Comparison of ENCODE assay signal across 26 mouse cellular contexts in the genomic region with DNA sequence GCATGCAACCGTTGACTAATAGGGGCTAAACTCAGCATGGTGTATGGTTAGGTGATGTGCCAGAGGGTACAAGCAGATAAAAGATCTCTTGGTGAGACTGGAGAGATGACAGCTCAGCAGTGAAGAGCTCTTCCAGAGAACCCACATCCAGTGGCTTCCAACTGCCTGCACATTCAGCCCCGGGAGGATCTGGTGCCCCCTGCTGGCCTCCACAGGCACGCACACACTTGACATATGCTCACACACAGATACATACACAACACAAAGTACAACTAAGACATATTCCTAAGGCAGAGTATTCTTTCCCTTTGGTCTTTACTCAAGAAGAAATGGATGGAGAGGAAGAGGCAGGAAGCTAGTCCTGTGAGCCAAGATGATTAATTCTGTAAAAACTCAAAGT. TPM values are rescaled to one million over a fixed set of nuclear protein-coding genes. Genes with fewer than 3 reads are reported as not detected.
DNase-seq lines count a peak whose midpoint lies in the region; ATAC-seq and TF ChIP-seq lines count a peak whose summit lies in the region.
"Had no signal": no experiment of that assay in that cellular context is flagged by ENCODE, and none has a peak within 500 bp of the region (broad histone marks: within the 10 kb centered on the region; RNA-seq: fewer than 3 reads in every experiment).

No protein-coding gene starts in this region.

- H3K4me1 ChIP-seq in testis, adult 2 months (ENCODE audit: control insufficient read depth, insufficient read depth, low read length): no peaks in the 10 kb centered on the region
- H3K4me1 ChIP-seq: heart, embryonic 12.5 days; limb, embryonic 15.5 days had no signal

- intact Hi-C loops in left cerebral cortex, adult 2 months (cut with DNase I): no loop called here
- intact Hi-C loops in left cerebral cortex, postnatal 10 days (cut with DNase I): no loop called here

- ATAC-seq in CD4-positive, CD25-positive, alpha-beta regulatory T cell, adult 4 months: no peak

- H3K4me3 ChIP-seq in left cerebral cortex, adult 2 months: no peak overlapping the region
- no peak overlapping the region for H3K4me3 ChIP-seq in testis, adult 2 months (ENCODE audit: control insufficient read depth, low read depth, low read length)
- H3K4me3 ChIP-seq: forebrain, embryonic 10.5 days; gastrocnemius, adult 2 months; heart, embryonic 12.5 days; hindbrain, embryonic 13.5 days; limb, embryonic 15.5 days; myocyte had no signal

- TF ChIP-seq POLR2A in testis, adult 2 months (IDR thresholded peaks at IDR 0.05; ENCODE audit: control insufficient read depth, low read depth, low read length): no peak

- H3K27ac ChIP-seq in left cerebral cortex, adult 2 months: no peak overlapping the region
- no peak overlapping the region for H3K27ac ChIP-seq in testis, adult 2 months (ENCODE audit: control insufficient read depth, insufficient read depth, low read depth, low read length)
- H3K27ac ChIP-seq: forebrain, embryonic 10.5 days; gastrocnemius, adult 2 months; hindbrain, embryonic 13.5 days; limb, embryonic 15.5 days had no signal

- TF ChIP-seq CTCF in left cerebral cortex, adult 2 months (IDR thresholded peaks at IDR 0.05): peak; percentile 3
- peak; percentile 65; the same call in 1 of the 2 replicates for TF ChIP-seq CTCF in testis, adult 2 months (IDR thresholded peaks at IDR 0.05; ENCODE audit: control insufficient read depth, insufficient read depth, insufficient replicate concordance, low read depth, low read length)

- H3K36me3 ChIP-seq in testis, adult 2 months (ENCODE audit: control insufficient read depth, insufficient read depth, low read length): no peaks in the 10 kb centered on the region
- H3K36me3 ChIP-seq: forebrain, embryonic 10.5 days; hindbrain, embryonic 13.5 days; limb, embryonic 15.5 days had no signal

- H3K27me3 ChIP-seq in testis, adult 2 months (ENCODE audit: control insufficient read depth, insufficient read depth, low read length): no peaks in the 10 kb centered on the region
- H3K27me3 ChIP-seq: limb, embryonic 15.5 days had no signal

- peak; percentile 21 for DNase-seq in CD4-positive, CD25-positive, alpha-beta regulatory T cell, adult 2 months (ENCODE audit: low read depth, low spot score)
- DNase-seq in left cerebral cortex, adult 2 months (ENCODE audit: extremely low spot score in 1 of 2, low spot score in 2 of 2): no peak
- no peak for DNase-seq in left cerebral cortex, adult 9 months (ENCODE audit: low spot score in 2 of 2)
- no peak for DNase-seq in testis, postnatal 14 days (ENCODE audit: low spot score)
- DNase-seq in left cerebral cortex, postnatal 10 days (ENCODE audit: extremely low spot score in 1 of 2, low spot score in 2 of 2): no peak
- no peak for DNase-seq in cerebellum, postnatal 25 days
- DNase-seq: adrenal gland, postnatal 25 days; cerebellum, adult 11-12 months; cerebellum, postnatal 36 days; gastrocnemius, adult 2 months; heart, postnatal 14 days; midbrain, embryonic 14.5 days had no signal

RNA-seq across cellular contexts. Expression of a gene that starts 36.0 kb away (rescaled TPM):
- polyA plus RNA-seq in CD4-positive, CD25-positive, alpha-beta regulatory T cell, adult 4 months (2017; shearing (Covaris generic)): not detected
- total RNA-seq in left cerebral cortex, adult 2 months (2021): under 1 TPM; 0.61 to 0.96 TPM
- not detected in 2 replicates for polyA plus RNA-seq in testis, adult 2 months (2012; rRNA removed)
- total RNA-seq in left cerebral cortex, postnatal 10 days (2021): 1 to 10 TPM; 2.2 to 2.7 TPM
- total RNA-seq: adrenal gland, postnatal 25 days; layer of hippocampus, postnatal 25 days; megakaryocyte, adult 5-6 weeks had no signal
- polyA plus RNA-seq: forebrain, embryonic 10.5 days; hindbrain, embryonic 13.5 days; limb, embryonic 15.5 days; midbrain, embryonic 14.5 days; myocyte; neural tube, embryonic 14.5 days had no signal

RNA-seq across cellular contexts. Expression of a gene that starts 55.7 kb away (rescaled TPM):
- polyA plus RNA-seq in CD4-positive, CD25-positive, alpha-beta regulatory T cell, adult 4 months (2017; shearing (Covaris generic)): 1 to 10 TPM; 6.0 to 7.5 TPM
- 1 to 10 TPM in 1 of 2 experiments, under 1 TPM in 1; 0.98 to 1.3 TPM for total RNA-seq in left cerebral cortex, adult 2 months (2021)
- not detected in 2 replicates for polyA plus RNA-seq in testis, adult 2 months (2012; rRNA removed)
- under 1 TPM; 0.62 to 0.87 TPM for total RNA-seq in left cerebral cortex, postnatal 10 days (2021)
- total RNA-seq: gastrocnemius, adult 2 months; heart, postnatal 14 days; megakaryocyte, adult 5-6 weeks had no signal
- polyA plus RNA-seq: forebrain, embryonic 10.5 days; heart, embryonic 12.5 days; large intestine, adult 2 months; limb, embryonic 15.5 days; lung, embryonic 16.5 days; myocyte; neural tube, embryonic 14.5 days; small intestine, adult 2 months; stomach, embryonic 14.5 days had no signal
